Mouse (Mus musculus): Measurements from ENCODE around the gene Dgkb. TPM values are rescaled to one million over a fixed set of nuclear protein-coding genes. Genes with fewer than 3 reads are reported as not detected.

Gene Dgkb
- 0.06 and 0.07 TPM in 2 replicates for polyA plus RNA-seq (2015; fragmentation: Nextera tagmentation; extraction: Ambion mirVana)

GRCm38 (mm10) chr12:37817426-37817825, at the start of gene Dgkb:
Dgkb (plus strand) TSS chr12:37817726.
- Histone ChIP-seq H3K27me3 (no peaks in the 10 kb centered on the region), H3K9ac (no peak within 1 kb of the TSS), H3K36me3 (replicated peaks) (no peaks in the 10 kb centered on the region), H3K9me3 (replicated peaks) (no peaks in the 10 kb centered on the region), H3K4me1 (replicated peaks) (no peaks in the 10 kb centered on the region), H3K27ac (replicated peaks) (no peak within 1 kb of the TSS), H3K4me2 (no peak within 1 kb of the TSS), H3K4me3 (replicated peaks) (no peak within 1 kb of the TSS)
- 34% methylated on average over 3 of the region's 3 CpGs for WGBS (ENCODE audit: insufficient replicate concordance)
- ATAC-seq (ENCODE audit: insufficient read depth), result no peak

DNA sequence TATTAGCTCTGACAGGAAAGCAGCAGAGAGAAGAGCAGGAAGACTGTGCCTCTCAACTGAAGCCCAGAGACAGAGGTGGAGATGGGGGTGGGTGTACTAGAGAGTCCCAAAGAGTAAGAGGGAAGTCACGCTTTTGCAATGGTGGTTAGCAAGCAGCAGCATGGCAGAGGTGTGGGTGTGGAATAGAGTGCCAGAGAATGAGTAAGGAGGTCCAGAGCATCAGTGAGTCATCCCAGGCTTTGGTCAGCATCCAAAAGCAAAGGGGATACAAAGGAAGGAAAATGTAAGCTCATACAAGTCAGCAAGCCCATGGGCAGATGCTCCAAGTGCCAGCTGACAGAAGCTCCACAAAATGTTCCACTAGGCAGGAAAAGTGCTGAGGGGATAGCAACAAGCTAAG, 47.7 kb upstream of the Dgkb start:
- Histone ChIP-seq H3K9me3 (replicated peaks) (no peaks in the 10 kb centered on the region), H3K36me3 (replicated peaks) (no peaks in the 10 kb centered on the region), H3K9ac (no peak overlapping the region), H3K4me1 (replicated peaks) (no peaks in the 10 kb centered on the region), H3K4me2 (no peak overlapping the region), H3K27me3 (no peaks in the 10 kb centered on the region), H3K27ac (replicated peaks) (no peak overlapping the region), H3K4me3 (replicated peaks) (no peak overlapping the region)
- WGBS (ENCODE audit: insufficient replicate concordance), result 37% methylated on average over 1 of the region's 1 CpGs
- no peak for ATAC-seq (ENCODE audit: insufficient read depth)

DNA sequence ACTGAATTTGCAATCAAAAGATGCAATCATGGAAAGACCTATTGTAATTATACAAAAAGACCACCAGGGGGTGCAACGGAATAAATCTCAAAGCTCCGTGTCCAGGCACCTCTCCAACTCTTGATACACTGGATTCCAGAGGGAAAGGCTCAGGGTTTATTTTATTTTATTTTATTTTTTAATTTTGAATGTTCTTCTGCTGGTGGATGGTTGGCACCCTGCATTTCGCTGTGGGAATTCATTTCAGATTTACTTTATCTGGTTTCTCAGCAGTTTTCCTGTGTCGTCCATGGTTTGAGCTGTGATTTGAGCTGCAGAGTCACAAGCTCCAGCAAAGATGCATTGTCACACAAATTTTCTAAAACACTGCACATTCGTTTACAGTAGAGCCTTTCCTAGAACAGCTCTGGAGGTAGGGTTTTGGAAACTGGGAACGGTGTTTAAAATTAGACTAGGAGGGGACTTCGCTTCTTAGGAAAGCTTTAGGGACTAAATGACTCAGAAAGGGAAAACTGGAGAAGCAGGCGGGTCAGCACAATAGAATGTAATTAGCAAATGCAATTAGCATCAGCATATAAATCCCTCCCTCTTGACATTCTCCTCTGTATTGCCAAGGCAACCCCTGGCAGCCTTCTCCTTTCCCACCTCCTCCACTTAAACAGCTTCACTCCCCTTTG, 43.7 kb upstream of the Dgkb start:
- Histone ChIP-seq H3K4me1 (replicated peaks) (no peaks in the 10 kb centered on the region), H3K9ac (no peak overlapping the region), H3K36me3 (replicated peaks) (no peaks in the 10 kb centered on the region), H3K4me2 (no peak overlapping the region), H3K27me3 (no peaks in the 10 kb centered on the region), H3K27ac (replicated peaks) (no peak overlapping the region), H3K9me3 (replicated peaks) (no peaks in the 10 kb centered on the region), H3K4me3 (replicated peaks) (no peak overlapping the region)
- ATAC-seq (ENCODE audit: insufficient read depth), result no peak
- WGBS (ENCODE audit: insufficient replicate concordance), result 9% methylated on average over 8 of the region's 8 CpGs

GRCm38 (mm10) chr12:37774591-37774990, 42.9 kb upstream of the Dgkb start:
- WGBS (ENCODE audit: insufficient replicate concordance), result 20% methylated on average over 2 of the region's 2 CpGs

GRCm38 (mm10) chr12:37796265-37796928, 21.1 kb upstream of the Dgkb start:
- Histone ChIP-seq H3K27ac (replicated peaks) (no peak overlapping the region), H3K36me3 (replicated peaks) (no peaks in the 10 kb centered on the region), H3K4me3 (replicated peaks) (no peak overlapping the region), H3K9me3 (replicated peaks) (no peaks in the 10 kb centered on the region), H3K9ac (no peak overlapping the region), H3K4me1 (replicated peaks) (no peaks in the 10 kb centered on the region), H3K4me2 (no peak overlapping the region), H3K27me3 (no peaks in the 10 kb centered on the region)
- 59% methylated on average over 4 of the region's 4 CpGs for WGBS (ENCODE audit: insufficient replicate concordance)
- ATAC-seq (ENCODE audit: insufficient read depth), result no peak

More at GRCm38 (mm10) chr12:37774591-37774990, 42.9 kb upstream of the Dgkb start:
- H3K36me3 ChIP-seq (replicated peaks), result no peaks in the 10 kb centered on the region
- H3K9me3 ChIP-seq (replicated peaks), result no peaks in the 10 kb centered on the region
- no peak overlapping the region for H3K9ac ChIP-seq
- no peak overlapping the region for H3K4me3 ChIP-seq (replicated peaks)
- H3K4me1 ChIP-seq (replicated peaks), result no peaks in the 10 kb centered on the region
- ATAC-seq (ENCODE audit: insufficient read depth), result no peak
- H3K27ac ChIP-seq (replicated peaks), result no peak overlapping the region
- no peaks in the 10 kb centered on the region for H3K27me3 ChIP-seq
- H3K4me2 ChIP-seq, result no peak overlapping the region

DNA sequence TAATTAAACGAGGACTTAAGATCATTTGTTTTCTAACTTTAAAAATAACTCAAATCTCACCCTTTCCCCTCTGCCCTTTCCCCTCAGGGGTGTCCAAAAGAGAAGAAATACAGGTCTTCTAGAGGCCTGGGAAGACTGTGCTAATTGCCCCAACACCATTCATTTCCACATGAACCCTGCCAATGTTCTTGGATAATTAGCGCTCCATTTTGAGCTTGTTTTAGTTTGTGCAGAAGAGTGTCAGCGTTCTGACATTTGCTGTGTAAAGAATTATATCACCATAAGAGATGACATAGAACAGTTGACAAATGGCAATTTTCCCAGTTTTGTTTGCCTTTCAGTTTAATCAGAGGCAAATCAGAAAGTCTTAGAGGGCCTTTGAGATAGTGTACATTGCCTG, 3.4 kb upstream of the Dgkb start:
- no peaks in the 10 kb centered on the region for H3K9me3 ChIP-seq (replicated peaks)
- no peak overlapping the region for H3K9ac ChIP-seq
- no peak overlapping the region for H3K27ac ChIP-seq (replicated peaks)
- 64% methylated on average over 3 of the region's 3 CpGs for WGBS (ENCODE audit: insufficient replicate concordance)
- no peaks in the 10 kb centered on the region for H3K27me3 ChIP-seq
- no peaks in the 10 kb centered on the region for H3K4me1 ChIP-seq (replicated peaks)
- no peak overlapping the region for H3K4me2 ChIP-seq
- no peak overlapping the region for H3K4me3 ChIP-seq (replicated peaks)
- H3K36me3 ChIP-seq (replicated peaks), result no peaks in the 10 kb centered on the region
- ATAC-seq (ENCODE audit: insufficient read depth), result no peak

- H3K27me3 ChIP-seq, result no peaks in the 10 kb centered on the region
- H3K27ac ChIP-seq (replicated peaks), result no peak overlapping the region
- no peak overlapping the region for H3K4me3 ChIP-seq (replicated peaks)
- no peaks in the 10 kb centered on the region for H3K36me3 ChIP-seq (replicated peaks)
- no peak for ATAC-seq (ENCODE audit: insufficient read depth)
- H3K9ac ChIP-seq, result no peak overlapping the region
- H3K9me3 ChIP-seq (replicated peaks), result no peaks in the 10 kb centered on the region
- H3K4me2 ChIP-seq, result no peak overlapping the region
- no peaks in the 10 kb centered on the region for H3K4me1 ChIP-seq (replicated peaks)
- WGBS (ENCODE audit: insufficient replicate concordance), result 69% methylated on average over 8 of the region's 8 CpGs
Measured at GRCm38 (mm10) chr12:37821052-37821810, 3.7 kb downstream of the Dgkb start.

GRCm38 (mm10) chr12:37880042-37881017, 62.8 kb downstream of the Dgkb start:
- Histone ChIP-seq H3K4me2 (peak overlapping the region; percentile 19), H3K9me3 (replicated peaks) (no peaks in the 10 kb centered on the region), H3K4me3 (replicated peaks) (no peak overlapping the region), H3K9ac (no peak overlapping the region), H3K27ac (replicated peaks) (no peak overlapping the region), H3K36me3 (replicated peaks) (no peaks in the 10 kb centered on the region), H3K27me3 (peaks cover 14% of the 10 kb centered on the region), H3K4me1 (replicated peaks) (no peaks in the 10 kb centered on the region)
- 5% methylated on average over 26 of the region's 26 CpGs for WGBS (ENCODE audit: insufficient replicate concordance)
- no peak for ATAC-seq (ENCODE audit: insufficient read depth)

DNA sequence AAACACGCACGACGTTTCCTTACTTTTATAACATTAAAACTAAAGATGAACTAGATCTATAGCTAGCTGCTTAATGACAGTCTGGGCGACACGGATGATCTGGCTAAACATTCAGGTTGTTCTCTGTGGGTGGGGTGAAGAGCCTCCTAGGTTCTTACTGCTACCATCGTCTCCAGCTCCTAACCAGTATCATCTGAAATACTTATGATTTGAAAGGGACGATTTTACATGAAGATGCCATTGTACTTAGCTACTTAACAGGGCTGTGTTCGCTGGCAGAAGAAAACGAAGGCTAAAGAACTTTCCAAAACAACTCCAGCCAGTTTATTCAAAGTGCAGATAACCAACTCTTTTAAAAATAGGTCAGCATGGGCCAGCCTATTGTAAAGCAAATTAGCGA, 63.9 kb downstream of the Dgkb start:
- H3K9ac ChIP-seq, result no peak overlapping the region
- ATAC-seq (ENCODE audit: insufficient read depth), result no peak
- no peak overlapping the region for H3K4me3 ChIP-seq (replicated peaks)
- peaks cover 14% of the 10 kb centered on the region for H3K27me3 ChIP-seq
- H3K27ac ChIP-seq (replicated peaks), result no peak overlapping the region
- H3K4me2 ChIP-seq, result no peak overlapping the region
- H3K36me3 ChIP-seq (replicated peaks), result no peaks in the 10 kb centered on the region
- WGBS (ENCODE audit: insufficient replicate concordance), result 8% methylated on average over 10 of the region's 10 CpGs
- H3K4me1 ChIP-seq (replicated peaks), result no peaks in the 10 kb centered on the region
- no peaks in the 10 kb centered on the region for H3K9me3 ChIP-seq (replicated peaks)

GRCm38 (mm10) chr12:37882796-37883195, 65.3 kb downstream of the Dgkb start:
- 40% methylated on average over 1 of the region's 1 CpGs for WGBS (ENCODE audit: insufficient replicate concordance)
- Histone ChIP-seq H3K4me2 (no peak overlapping the region), H3K4me1 (replicated peaks) (no peaks in the 10 kb centered on the region), H3K27me3 (peaks cover 14% of the 10 kb centered on the region), H3K9me3 (replicated peaks) (no peaks in the 10 kb centered on the region), H3K4me3 (replicated peaks) (no peak overlapping the region), H3K9ac (no peak overlapping the region), H3K27ac (replicated peaks) (no peak overlapping the region), H3K36me3 (replicated peaks) (no peaks in the 10 kb centered on the region)
- ATAC-seq (ENCODE audit: insufficient read depth), result no peak

Measured in liver, embryonic 15.5 days (tissue).